Mouse (Mus musculus) kidney, adult 8-10 months (tissue): ENCODE data around the gene Scgb1b3.

Experiments
- DNase-seq, 2 experiments: peaks; one replicate each; pipeline ENCODE4 v3.0.0; 2022

The Scgb1b3 gene

GRCm38 (mm10) chr7:31375292-31375691 lies at the start of gene Scgb1b3:
TSS of gene Scgb1b3 (plus strand) at chr7:31375592.
- no peak for DNase-seq

GRCm38 (mm10) chr7:31362022-31362560 lies 13.3 kb upstream of the Scgb1b3 start, which contains the start of gene Scgb2b3:
TSS of gene Scgb2b3 (minus strand) at chr7:31362072.
- no peak for DNase-seq
